Mouse (Mus musculus) induced T-regulatory cell, adult 2 months (primary cell): ENCODE data around the gene Eif3b.
"Not testable (repeated sequence)": the region's sequence is repeated elsewhere in the genome, so short reads cannot be mapped to it uniquely, and the experiment has no call there.

Experiments
- DNase-seq: peaks from one replicate; pipeline ENCODE4 v3.0.0-alpha.2; 2012; ENCODE audit warnings: low read depth

The Eif3b gene

DNA sequence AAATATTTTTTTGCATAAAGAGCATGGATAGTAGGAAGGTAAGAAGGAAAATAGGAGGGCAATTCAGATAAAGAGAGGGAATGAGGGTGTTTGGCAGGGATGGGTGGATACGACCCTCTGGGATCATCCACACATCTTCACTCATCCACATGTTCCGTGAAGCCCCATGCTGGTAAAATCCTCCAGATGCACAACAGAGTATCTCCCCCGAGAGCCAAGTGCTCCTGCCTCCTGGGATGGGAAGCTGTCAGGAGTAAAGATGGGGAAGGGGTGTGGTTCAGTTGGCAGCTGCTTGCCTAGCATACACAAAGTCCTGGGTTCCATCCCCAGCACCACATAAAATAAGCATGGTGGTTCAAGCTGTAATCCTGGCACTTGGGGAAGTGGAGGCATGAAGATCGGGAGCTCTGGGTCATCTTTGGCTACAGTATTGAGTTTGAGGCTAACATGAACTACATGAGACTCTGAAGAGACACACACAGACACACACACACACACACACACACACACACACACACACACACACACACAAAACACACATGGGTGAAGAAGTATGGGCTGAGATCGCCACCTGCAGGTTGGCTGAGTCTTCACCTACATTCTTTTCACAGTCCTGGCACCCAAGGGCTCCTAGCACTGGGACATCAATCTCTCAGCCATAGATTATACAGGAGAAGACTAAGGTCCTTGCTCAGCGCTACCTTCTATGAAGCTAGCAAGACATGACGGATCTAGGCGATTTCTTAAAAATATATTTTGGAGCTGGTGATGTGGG is 22.8 kb upstream of the Eif3b start:
- DNase-seq, result peak; percentile 57

DNA sequence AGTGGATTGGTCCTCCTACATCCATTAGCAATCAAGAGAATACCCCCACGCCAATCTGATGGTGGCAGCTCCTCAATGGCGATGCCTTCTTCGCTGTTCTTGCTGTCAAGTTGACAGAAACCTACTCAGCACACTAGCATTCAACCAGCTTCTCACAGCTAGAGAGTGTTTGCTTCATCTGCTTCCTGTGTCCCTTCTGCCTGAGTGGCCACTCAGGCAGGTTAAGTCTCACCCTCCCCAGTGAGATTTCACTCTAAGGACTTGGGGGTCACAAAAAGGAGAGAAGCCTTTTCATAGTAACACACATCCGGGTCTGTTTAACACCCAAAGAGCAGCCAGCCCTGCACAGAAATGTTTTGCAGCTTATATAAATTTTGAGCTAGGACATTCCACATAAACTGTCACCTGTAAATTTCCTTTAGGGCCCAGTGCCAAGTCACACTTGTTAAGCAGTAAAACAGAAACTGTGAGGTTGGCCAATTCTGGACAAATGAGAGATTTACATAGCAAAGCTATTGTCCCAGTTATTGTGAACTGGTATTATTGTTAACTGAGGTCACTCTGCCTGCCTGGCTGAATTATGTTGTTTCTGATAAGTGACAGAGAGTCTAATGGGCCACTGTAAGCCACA is 16.4 kb upstream of the Eif3b start:
- no peak for DNase-seq

DNA sequence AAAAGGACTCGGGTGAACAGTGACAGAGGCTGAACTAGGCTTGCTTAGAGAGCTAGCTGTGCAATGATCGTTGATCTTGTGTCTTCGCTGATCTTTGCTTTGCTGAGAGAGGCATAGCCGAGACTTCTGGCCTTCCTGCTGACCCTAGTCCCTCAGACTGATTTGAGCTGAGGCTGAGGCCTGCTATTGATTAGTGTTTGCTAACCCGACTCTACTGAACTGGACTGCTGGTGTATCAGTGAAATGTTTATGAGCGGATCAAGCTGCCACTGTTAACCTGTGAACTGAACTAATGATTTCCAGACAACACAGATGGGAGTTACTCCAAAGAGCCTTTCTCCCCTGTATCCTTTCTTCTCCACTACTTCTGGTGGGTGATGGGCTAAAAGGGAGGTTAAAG is 14.0 kb upstream of the Eif3b start:
- no peak for DNase-seq

DNA sequence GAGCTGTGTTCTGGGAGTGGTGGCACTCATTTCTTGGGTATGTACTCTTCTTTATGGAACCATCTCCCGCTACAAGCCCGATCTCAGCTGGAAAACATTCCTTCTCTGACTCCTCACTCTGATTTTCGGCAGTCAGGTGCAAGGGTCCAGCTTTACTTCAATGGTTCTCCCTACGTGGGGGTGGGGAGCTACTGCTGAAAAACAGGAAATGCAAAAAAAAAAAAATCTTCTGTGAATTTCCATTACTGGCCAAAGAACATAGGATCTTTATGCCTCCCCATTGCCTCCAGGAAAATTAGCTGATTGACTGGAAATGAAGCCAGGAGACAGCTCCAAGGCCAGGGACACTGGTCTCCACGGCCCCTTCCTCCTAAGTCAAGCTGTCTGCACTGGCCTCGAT is 12.5 kb upstream of the Eif3b start:
- no peak for DNase-seq

DNA sequence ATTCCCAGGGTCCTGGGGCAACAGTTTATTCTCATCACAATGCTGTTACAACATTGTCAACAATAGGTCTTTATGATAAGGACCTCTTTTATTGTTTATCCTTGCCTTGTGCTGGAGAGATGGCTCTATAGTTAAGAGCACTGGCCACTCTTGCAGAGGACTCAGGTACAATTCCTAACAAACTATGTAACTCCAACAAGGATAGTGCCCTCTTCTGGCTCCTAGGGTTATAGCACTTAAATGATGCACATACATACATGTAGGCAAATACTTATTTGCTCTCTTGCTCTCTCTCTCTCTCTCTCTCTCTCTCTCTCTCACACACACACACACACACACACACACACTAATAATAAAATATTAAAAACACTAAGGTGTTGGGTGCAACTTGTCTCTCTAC is 10.3 kb upstream of the Eif3b start:
- DNase-seq, result no peak

DNA sequence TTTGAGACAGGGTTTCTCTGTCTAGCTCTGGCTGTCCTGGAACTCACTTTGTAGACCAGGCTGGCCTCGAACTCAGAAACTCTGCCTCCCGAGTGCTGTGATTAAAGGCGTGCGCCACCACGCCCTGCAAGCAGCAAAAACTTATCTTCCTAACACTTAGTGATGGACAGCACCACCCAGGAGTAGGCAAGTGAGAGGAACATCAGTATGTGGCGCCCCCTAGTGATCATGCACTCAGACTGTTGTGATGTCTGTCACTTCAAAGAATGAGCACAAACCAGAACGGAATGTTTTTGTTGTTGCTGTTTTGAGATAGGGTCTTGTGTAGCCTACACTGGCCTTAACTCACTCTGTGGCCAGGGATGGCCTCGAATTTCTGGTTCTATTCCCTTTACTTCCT is 7.8 kb upstream of the Eif3b start:
- DNase-seq, result peak; percentile 77

DNA sequence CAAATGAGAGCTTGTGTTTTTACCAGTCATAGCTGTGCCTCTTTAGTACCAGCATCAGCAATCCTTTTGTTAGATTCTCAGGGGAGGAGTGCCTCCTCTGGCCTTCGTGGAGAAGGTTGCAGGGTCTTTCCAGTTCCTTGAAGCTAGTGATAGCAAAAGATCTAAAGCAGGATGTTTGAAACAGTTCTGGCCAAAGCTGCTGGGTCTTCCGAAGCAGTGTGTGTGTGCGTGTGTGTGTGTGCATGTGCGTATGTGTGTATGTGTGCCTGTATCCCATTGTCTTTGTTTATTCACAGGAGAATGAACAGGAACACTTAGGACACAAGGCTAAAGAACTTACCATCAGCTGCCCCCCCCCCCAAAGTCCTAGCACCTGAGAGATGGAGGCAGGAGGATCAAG is 4.5 kb upstream of the Eif3b start:
- no peak for DNase-seq

DNA sequence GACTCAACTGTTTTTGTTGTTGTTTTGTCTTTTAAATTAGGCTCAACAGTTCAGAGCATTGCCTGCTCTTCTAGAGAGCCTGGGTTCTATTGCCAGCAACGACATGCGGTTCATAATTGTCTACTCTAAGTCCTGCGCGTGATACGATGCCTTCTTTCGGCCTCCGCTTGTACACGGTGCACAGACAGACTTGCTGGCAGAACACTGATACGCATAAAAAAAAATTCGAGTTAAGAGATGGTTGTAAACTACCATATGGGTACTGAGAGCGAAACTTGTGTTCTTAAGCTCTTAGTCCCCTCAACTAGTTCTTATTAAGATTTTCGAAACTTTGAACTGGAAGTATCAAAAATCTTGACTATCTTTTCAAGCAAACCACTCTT is 1.0 kb upstream of the Eif3b start:
- no peak for DNase-seq

DNA sequence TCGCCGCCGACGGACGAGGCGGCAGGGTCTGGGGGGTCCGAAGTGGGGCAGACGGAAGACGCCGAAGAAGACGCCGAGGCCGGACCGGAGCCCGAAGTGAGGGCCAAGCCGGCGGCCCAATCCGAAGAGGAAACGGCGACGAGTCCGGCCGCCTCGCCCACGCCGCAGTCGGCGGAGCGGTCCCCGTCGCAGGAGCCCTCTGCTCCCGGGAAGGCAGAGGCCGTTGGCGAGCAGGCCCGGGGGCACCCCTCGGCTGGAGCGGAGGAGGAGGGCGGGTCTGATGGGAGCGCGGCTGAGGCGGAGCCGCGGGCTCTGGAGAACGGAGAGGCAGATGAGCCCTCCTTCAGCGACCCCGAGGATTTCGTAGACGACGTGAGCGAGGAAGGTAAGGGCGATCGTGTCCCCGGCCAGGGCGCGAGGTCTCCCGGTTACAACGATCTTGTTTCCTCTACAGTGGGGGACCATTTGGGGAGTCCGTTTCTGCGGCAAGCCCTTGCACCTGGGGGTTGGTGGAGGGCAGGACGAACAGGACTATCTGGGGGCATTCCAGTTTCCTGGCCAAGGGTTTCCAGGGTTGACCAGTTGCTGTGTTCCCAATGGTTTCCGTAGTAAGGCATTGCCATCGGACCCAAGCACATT is 433 bp downstream of the Eif3b start:
- DNase-seq, result no peak

DNA sequence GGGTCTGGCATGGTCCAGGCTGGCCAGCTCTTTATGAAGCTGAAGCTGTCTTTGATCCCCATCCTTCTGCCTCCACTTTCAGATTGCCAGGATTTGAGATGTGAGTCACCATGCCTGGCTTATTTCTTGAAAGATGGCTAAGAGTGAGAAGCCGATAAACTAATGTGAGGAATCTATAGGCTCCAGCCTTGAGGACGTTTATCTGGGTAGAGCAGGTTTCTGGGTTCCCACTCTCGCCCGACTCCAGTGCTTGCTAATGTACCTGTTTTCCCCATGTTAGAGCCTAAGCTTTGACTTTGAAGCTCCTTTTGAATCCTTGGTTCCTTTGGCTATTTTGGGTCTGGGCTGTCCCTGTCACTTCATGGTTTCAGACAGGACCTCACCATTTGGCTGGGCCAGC is 1.5 kb downstream of the Eif3b start:
- DNase-seq, result no peak

DNA sequence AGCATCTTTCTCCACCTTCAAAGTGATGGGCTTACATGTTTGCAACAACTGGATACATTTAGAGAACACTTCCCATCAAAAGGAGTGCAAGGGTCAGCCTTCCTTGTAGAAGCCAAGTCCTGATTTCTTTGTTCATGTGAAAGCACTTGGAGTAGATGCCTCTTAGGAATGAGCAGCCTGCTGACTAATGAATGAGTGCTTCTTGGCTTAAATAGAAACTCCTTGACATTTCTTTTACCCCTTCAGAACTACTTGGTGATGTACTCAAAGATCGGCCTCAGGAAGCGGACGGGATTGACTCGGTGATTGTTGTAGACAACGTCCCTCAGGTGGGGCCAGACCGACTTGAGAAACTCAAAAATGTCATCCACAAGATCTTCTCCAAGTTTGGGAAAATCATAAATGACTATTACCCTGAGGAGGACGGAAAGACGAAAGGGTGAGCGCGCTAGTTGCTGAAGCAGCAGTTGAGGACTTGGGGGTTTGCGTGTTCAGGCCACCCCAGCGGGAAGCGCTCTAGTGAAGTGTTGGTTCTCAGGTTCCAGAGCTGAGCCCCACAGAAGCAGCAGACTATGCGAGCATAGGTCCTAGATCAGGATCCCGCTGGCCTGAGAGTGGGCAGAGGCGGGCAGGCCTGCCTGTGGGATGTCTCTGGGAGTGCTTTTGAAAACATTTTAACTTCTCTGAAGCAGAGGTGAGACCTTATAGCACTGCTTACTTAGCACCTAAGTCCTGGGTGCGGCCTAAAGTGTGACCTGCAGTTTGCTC is 6.1 kb downstream of the Eif3b start:
- DNase-seq, result no peak

DNA sequence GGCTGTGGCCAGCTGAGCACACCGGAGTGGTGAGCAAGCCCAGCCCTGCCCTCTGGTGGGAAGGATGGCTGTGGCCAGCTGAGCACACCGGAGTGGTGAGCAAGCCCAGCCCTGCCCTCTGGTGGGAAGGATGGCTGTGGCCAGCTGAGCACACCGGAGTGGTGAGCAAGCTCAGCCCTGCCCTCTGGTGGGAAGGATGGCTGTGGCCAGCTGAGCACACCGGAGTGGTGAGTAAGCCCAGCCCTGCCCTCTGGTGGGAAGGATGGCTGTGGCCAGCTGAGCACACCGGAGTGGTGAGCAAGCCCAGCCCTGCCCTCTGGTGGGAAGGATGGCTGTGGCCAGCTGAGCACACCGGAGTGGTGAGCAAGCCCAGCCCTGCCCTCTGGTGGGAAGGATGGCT is 20.0 kb downstream of the Eif3b start:
- DNase-seq, result not testable (repeated sequence)

DNA sequence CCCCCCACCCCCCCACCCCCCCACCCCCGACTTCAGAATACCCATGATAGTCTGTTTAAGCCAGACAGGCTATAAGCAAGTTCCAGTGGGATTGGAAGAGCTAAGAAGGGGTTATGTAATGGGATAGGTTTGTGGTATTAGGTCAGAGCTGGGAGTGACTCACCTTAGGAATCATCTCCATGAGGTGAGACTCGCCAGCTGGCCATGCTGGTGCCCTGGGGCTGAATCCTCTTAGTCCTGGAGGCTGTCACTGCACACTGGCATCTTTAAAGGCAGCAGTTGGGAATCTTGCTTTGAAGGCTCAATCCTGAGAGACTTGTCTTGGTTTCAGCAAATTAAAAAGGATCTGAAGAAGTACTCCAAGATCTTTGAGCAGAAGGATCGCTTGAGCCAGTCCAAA is 22.3 kb downstream of the Eif3b start:
- no peak for DNase-seq

DNA sequence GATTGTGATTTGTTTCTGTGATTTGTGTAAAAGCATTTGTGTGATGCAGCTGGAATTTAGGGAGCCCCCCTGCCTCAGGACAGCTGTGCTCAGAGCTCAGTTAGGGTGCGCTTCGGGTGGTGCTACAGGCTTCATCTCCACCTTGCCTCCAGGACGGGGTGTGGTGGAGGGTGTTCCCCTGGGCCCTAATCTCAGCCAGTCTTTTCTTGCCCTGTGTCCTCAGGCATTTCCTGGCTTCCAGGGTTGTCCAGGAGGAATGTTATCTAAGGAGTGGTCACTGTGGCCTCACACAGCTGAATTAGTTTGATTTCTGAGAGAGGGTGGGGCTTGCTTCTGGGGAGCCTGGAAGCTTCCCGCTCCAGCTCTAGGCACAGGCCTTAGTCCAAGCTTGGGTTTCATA is 24.9 kb downstream of the Eif3b start:
- no peak for DNase-seq

DNA sequence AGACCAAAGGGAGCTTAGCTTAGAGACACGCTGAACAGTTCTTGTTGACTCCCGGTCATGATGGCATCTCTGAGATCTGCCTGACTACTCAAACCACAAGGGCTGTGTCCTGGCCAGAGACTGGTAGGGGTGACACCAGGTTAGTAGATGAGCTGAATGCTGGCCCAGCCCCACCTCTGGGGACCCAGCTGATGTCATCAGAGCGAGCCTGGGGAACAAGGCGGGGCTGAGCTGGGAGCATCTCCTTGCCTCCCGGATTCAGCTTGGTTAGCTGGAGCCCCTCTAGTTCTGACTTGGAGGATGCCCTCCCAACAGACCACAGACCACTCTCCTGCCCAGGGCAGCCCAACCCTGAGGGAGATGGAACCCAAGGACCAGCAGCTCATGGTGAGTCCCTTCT is 26.2 kb downstream of the Eif3b start, which contains the start of gene Gm4869:
Gene Gm4869, plus strand, starts transcription at position 301 of the 400 bp plus-strand sequence.
- DNase-seq, result no peak

DNA sequence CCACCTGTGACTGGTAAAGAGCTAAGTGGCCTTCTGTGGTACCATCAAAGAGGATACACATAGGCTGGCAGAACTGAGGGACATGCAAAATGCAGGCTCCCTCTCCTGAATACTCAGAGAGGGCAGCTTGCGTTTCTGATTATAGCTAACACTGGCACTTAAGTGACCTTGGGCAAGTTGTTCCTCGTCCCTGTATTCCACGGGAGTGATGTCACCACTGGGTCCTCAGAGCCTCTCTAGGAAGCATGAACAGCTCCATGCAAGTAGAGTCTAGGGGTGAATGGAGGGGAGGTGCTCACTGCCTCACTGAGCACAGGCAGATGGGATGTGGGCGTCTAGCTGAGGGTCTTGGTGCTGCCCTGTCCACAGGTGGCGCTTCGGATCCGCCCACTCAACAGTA is 26.9 kb downstream of the Eif3b start:
- no peak for DNase-seq

DNA sequence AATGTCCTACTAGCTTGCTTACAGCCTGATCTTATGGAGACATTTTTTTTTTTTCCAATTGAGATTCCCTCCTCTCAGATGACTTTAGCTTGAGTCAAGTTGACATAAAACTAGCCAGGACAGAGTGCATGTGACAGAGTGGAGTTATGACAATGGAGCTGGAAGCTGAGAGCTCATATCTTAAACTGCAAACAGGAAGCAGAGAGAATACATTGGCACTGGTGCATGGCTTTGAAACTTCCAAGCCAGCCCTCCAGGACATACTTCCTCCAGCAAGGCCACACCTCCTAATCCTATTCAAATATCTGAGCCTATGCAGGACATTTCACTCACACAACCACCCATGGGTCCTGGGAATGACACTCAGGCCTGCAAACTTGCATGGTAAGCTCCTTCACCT is 35.4 kb downstream of the Eif3b start:
- DNase-seq, result no peak

DNA sequence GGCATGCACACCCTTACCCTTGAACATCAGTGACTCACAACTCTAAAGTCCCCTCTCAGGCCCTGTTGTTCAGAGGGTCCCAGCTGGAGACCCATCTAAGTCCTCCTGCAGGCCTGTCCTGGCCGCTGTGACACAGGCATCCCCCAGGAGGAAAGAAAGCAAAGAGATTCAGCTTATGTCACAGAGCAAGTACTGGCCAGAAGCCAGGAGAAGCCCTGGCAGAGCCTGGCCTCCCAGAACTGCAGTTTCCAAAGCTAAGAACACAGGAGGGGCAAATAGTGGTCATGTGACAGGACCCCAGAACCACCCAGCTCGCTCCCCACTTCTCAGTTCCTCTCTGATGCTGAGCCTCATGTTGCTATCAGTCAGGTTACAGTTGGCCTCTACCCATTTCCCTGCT is 36.3 kb downstream of the Eif3b start:
- DNase-seq, result no peak

DNA sequence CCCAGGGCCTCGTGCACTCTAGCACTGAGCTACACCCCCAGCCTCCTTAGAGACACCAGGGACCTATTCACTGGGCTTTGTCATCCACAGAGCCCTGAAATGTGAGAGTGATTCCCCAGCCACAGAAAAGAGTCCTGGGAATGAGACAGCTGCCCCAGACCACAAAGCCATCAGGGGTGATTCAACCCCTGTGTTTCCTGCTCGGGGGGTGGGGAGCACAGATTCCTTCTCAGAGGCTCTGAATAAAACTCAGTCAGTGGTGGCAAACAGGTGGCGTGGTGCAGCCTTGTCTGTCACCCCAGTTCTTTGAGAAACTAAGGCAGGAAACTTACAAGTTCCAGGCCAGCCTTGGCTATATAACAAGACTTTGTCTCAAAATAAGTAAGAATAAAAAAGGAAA is 42.3 kb downstream of the Eif3b start:
- DNase-seq, result no peak

DNA sequence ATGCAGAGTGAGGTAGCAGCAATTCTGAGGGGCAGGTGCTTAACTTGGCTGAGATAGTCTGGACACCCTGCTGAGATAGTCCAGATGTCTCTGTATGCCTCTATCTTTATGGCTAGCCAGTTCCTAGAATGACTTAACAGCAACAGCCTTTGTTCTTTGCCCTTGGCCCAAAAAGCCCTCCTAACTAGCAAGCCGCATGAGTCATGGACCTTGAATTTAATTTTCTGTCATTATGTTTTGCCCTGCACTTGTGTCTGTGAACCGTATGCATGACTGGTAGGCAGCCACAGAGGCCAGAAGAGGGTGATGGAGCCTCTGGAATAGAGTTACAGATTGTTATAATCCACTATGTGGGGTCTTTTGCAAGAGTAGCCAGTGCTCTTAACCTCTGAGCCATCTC is 44.0 kb downstream of the Eif3b start:
- not testable (repeated sequence) for DNase-seq

DNA sequence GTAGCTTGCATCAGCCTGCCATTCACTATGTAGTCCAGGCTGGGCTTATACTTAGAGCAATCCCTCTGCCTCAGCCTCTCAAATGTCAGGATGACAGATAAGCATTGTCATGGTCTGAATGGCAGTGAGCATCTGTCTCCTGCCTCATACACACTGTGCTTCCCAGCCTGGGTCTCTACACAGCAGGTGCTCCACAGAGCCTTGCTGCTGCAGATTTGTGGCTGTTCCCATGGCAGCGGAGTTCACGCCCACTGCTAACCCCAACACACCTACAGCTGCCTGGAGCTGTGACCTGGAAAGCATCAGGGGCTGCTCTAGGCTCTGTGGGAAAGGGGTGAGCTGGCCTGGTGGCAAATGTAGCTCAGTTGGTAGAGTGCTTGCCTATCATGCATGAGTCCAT is 45.8 kb downstream of the Eif3b start:
- DNase-seq, result no peak

DNA sequence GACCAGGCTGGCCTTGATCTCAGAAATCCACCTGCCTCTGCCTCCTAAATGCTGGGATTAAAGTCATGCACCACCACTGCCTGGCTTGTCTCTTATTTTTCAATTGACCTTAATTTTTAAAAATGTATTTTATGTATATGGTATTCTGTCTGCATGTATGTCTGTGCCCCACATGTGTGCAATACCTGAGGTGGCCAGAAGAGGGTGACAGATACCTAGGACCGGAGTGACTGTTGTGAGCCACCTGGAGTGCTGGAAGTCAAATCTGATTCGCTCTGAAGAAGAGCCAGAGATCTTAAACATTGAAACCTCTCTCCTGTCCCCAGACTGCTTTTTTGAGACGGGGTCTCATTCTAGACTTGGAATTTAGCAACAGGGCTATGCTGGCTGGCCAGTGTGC is 53.2 kb downstream of the Eif3b start:
- peak; percentile 68 for DNase-seq

DNA sequence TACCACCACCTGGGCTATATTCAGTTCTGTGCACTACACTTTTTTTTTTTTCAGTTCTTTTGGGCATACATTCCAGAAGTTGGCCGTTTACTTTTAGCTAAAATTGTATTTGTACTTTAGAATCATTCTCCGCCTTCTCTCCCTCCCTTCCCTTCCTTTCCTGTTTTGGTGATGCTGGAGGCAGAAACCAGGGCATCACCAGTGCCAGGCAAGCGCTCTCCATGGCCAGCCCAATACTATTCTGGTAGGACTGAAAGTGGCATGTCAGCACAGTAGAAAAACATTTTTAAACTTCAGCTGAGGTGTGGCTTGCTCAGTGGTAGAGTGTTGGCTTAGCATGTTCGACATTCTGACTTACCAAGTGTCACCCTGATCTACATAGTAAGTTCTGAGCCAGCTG is 62.3 kb downstream of the Eif3b start:
- no peak for DNase-seq
